Mouse (Mus musculus) heart, adult 11 months (tissue): ENCODE data around the gene Olfr981.
"Not testable (repeated sequence)": the region's sequence is repeated elsewhere in the genome, so short reads cannot be mapped to it uniquely, and the experiment has no call there.

Experiments used
- DNase-seq: peaks from one replicate; pipeline ENCODE4 v3.0.0; 2022

The Olfr981 gene

GRCm38 (mm10) chr9:40021164-40021563 lies at the start of gene Olfr981:
Gene Olfr981, plus strand, starts transcription at chr9:40021464.
- DNase-seq = no peak

GRCm38 (mm10) chr9:39976581-39977145 lies 44.6 kb upstream of the Olfr981 start:
- DNase-seq = not testable (repeated sequence)

GRCm38 (mm10) chr9:39991813-39992212 lies 29.5 kb upstream of the Olfr981 start, which contains the start of gene Olfr978:
Gene Olfr978, plus strand, starts transcription at chr9:39992113.
- no peak for DNase-seq

- DNase-seq = no peak
These were observed 17.9 kb upstream of the Olfr981 start, which contains the start of gene Olfr979 for GRCm38 (mm10) chr9:40003365-40003764. Gene Olfr979, minus strand, starts transcription at chr9:40003465.

DNA sequence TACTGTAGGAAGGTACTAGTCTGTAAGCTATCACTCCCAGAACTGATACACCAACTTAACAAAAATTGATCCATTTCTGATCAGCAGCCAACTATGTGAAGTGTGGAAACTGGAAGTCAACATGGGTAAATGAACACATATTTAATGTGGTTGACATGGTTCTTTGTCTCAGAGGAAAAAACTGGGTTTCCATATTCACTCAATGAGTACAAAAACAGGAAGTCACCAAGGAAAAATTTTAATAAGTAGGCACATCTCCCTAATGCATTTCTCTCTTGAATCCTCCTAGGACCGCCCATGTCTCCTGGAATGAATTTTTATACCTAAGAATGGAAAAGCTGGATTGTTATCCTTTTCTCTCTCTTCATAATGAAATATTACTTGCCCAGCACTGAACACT lies 11.8 kb upstream of the Olfr981 start, which contains the start of gene Olfr980:
Gene Olfr980, minus strand, starts transcription at position 101 of the 400 bp plus-strand sequence.
- no peak for DNase-seq

DNA sequence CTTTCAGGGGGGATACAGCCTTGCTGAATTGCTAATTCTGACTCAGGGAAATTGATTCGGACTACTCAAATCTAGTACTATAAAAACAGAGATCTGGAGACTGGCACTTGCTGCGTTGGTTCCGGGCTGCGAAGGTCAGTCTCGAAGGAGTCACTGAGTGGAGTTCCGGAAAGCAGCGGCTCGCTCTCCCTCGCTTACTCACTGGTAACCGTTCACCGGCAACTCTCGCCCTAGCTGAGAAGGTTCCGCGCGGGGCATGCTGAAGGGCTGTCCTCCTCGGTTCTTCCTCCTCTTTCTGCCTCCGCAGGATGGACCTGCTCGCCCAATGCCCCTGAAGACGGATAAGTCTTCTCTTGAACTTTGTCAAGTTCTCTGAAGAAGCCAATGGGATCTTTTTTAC lies 28.9 kb downstream of the Olfr981 start:
- peak; percentile 80 for DNase-seq

DNA sequence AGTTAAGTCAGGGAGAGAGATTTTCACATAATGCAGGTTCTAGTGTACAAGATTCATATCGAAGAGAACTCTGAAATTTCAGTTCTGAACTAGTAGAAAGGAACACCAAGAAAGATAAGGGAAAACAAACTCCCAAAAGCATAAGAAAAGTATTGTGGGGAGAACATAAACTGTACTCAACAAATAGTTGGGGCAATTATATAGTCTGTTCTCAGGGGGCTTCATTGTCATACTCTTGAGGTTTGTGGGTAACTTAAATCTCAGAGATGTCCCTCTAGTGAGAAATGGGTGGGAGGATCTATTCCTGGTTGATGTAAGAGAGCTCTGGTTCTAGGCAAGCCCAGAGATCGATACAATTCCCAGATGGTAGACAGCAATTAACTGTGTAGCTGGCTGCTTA lies 52.3 kb downstream of the Olfr981 start, which contains the start of gene Olfr982:
Gene Olfr982, plus strand, starts transcription at position 301 of the 400 bp plus-strand sequence.
- DNase-seq = no peak
